Mouse (Mus musculus) hindbrain, embryonic 11.5 days (tissue): ENCODE measurements around the gene Nde1. TPM values are rescaled to one million over a fixed set of nuclear protein-coding genes. Genes with fewer than 3 reads are reported as not detected.
A peak's percentile ranks its signal among the peaks of the same experiment; 100 is the strongest.
"Not testable (repeated sequence)": the region's sequence is repeated elsewhere in the genome, so short reads cannot be mapped to it uniquely, and the experiment has no call there.

ENCODE experiments used
- ATAC-seq: fragments of 200-750 bp; cut with Nextera tagmentation; 2 replicates; pipeline ENCODE4 v1.8.0; 2017; ENCODE audit warnings: mild to moderate bottlenecking, moderate TSS enrichment, moderate library complexity; ENCODE audit not compliant: low FRiP score
- DNase-seq: peaks from one replicate; pipeline ENCODE4 v3.0.0-alpha.2; 2015; ENCODE audit warnings: low spot score
- H3K27ac ChIP-seq: fragments of 300-500 bp; sonication (generic); 2 replicates; pipeline ENCODE4 v1.5.1; 2014; ENCODE audit warnings: mild to moderate bottlenecking, low read depth, low read length
- H3K27me3 ChIP-seq: fragments of 300-500 bp; sonication (generic); 2 replicates; pipeline ENCODE4 v1.6.1; 2014; ENCODE audit warnings: mild to moderate bottlenecking, low read length, moderate library complexity, mixed read lengths; ENCODE audit not compliant: control insufficient read depth, insufficient read depth
- H3K36me3 ChIP-seq: fragments of 300-500 bp; sonication (generic); 2 replicates; pipeline ENCODE4 v1.6.1; 2014; ENCODE audit warnings: mild to moderate bottlenecking, low read length, moderate library complexity, mixed read lengths; ENCODE audit not compliant: control insufficient read depth, insufficient read depth
- H3K4me1 ChIP-seq: fragments of 300-500 bp; sonication (generic); replicated peaks from 2 replicates; pipeline ENCODE4 v1.6.1; 2014; ENCODE audit warnings: low read length, mixed read lengths; ENCODE audit not compliant: control insufficient read depth, insufficient read depth
- H3K4me2 ChIP-seq: fragments of 300-500 bp; sonication (generic); replicated peaks from 2 replicates; pipeline ENCODE4 v1.6.1; 2014; ENCODE audit warnings: mild to moderate bottlenecking, low read depth, low read length
- H3K4me3 ChIP-seq: fragments of 300-500 bp; sonication (generic); 2 replicates; pipeline ENCODE4 v1.5.1; 2014; ENCODE audit warnings: low read depth, low read length
- H3K9ac ChIP-seq: fragments of 300-500 bp; sonication (generic); 2 replicates; pipeline ENCODE4 v1.6.1; 2014; ENCODE audit warnings: low read depth, low read length
- H3K9me3 ChIP-seq: fragments of 300-500 bp; sonication (generic); 2 replicates; pipeline ENCODE4 v1.6.1; 2016; ENCODE audit warnings: low read length; ENCODE audit not compliant: control insufficient read depth
- WGBS: fragments of 180-500 bp; shearing (Covaris S2); extraction: QIAGEN DNeasy Blood & Tissue Kit; methylation state at CpG from one replicate; pipeline ENCODE4 v1.1.7; 2014; 5-methylcytosine and 5-hydroxymethylcytosine counted together
- polyA plus RNA-seq: library from polyadenylated mRNA; unstranded; fragments of >200 nt; fragmentation: Nextera tagmentation; extraction: Ambion mirVana; gene quantifications from 2 replicates; pipeline ENCODE4 v1.2.1, GENCODE M21; 2014

Nde1 gene
- polyA plus RNA-seq, 1 experiment from 2014 or later, result 144 TPM

GRCm38 (mm10) chr16:14155638-14156037 is 7.4 kb upstream of the Nde1 start:
- 55% methylated on average over 1 of the region's 2 CpGs for WGBS
- H3K4me3 ChIP-seq, result not testable (repeated sequence)

GRCm38 (mm10) chr16:14156312-14156711 is 6.8 kb upstream of the Nde1 start:
- Histone ChIP-seq H3K4me1 (no peaks in the 10 kb centered on the region), H3K36me3 (no peaks in the 10 kb centered on the region; the same call in 1 of the 2 replicates), H3K9me3 (no peaks in the 10 kb centered on the region), H3K4me2 (no peak overlapping the region), H3K4me3 (no peak overlapping the region), H3K27ac (no peak overlapping the region), H3K27me3 (no peaks in the 10 kb centered on the region), H3K9ac (no peak overlapping the region)
- ATAC-seq, result no peak
- 96% methylated on average over 5 of the region's 6 CpGs for WGBS
- DNase-seq, result no peak

More at GRCm38 (mm10) chr16:14155638-14156037, 7.4 kb upstream of the Nde1 start:
- not testable (repeated sequence) for ATAC-seq, H3K36me3 ChIP-seq, H3K9ac ChIP-seq, DNase-seq, H3K4me1 ChIP-seq, H3K27ac ChIP-seq, H3K27me3 ChIP-seq, H3K4me2 ChIP-seq, H3K9me3 ChIP-seq

- H3K4me3 ChIP-seq, result peak overlapping the region; percentile 78
- no peaks in the 10 kb centered on the region for H3K36me3 ChIP-seq
- H3K4me1 ChIP-seq, result no peaks in the 10 kb centered on the region
- H3K4me2 ChIP-seq, result peak overlapping the region; percentile 43
- no peaks in the 10 kb centered on the region for H3K9me3 ChIP-seq
- 0 out of 2 replicates have a peak overlapping the region, but pooled peaks have one; percentile 63 for H3K27ac ChIP-seq
- H3K27me3 ChIP-seq, result no peaks in the 10 kb centered on the region
- DNase-seq (no peak), ATAC-seq (no peak)
- peak overlapping the region; percentile 83 for H3K9ac ChIP-seq
- WGBS, result 10% methylated on average over 7 of the region's 7 CpGs
These were observed 4.5 kb upstream of the Nde1 start for GRCm38 (mm10) chr16:14158536-14158935.

GRCm38 (mm10) chr16:14158936-14159745 is 3.9 kb upstream of the Nde1 start:
- no peaks in the 10 kb centered on the region for H3K27me3 ChIP-seq
- ATAC-seq (peak; percentile 94), DNase-seq (peak; percentile 99)
- H3K9me3 ChIP-seq, result no peaks in the 10 kb centered on the region
- H3K4me3 ChIP-seq, result peak overlapping the region; percentile 78
- H3K4me1 ChIP-seq, result no peaks in the 10 kb centered on the region
- H3K4me2 ChIP-seq, result peak overlapping the region; percentile 43
- H3K9ac ChIP-seq, result peak overlapping the region; percentile 83
- H3K36me3 ChIP-seq, result no peaks in the 10 kb centered on the region
- H3K27ac ChIP-seq, result peak overlapping the region; percentile 73
- under 1% methylated on average over 42 of the region's 58 CpGs for WGBS

GRCm38 (mm10) chr16:14159746-14160131 is 3.3 kb upstream of the Nde1 start:
- DNase-seq (peak; percentile 81), ATAC-seq (peak; percentile 16; the same call in 1 of the 2 replicates)
- 0% methylated on average over 10 of the region's 10 CpGs for WGBS

GRCm38 (mm10) chr16:14160941-14161340 is 2.1 kb upstream of the Nde1 start:
- no peak overlapping the region for H3K4me2 ChIP-seq
- H3K4me3 ChIP-seq, result no peak overlapping the region
- no peaks in the 10 kb centered on the region for H3K27me3 ChIP-seq
- H3K9me3 ChIP-seq, result no peaks in the 10 kb centered on the region
- H3K27ac ChIP-seq, result no peak overlapping the region
- WGBS, result 86% methylated on average over 1 of the region's 1 CpGs
- ATAC-seq (no peak), DNase-seq (no peak)
- H3K4me1 ChIP-seq, result no peaks in the 10 kb centered on the region
- H3K36me3 ChIP-seq, result no peaks in the 10 kb centered on the region
- H3K9ac ChIP-seq, result no peak overlapping the region

More at GRCm38 (mm10) chr16:14159746-14160131, 3.3 kb upstream of the Nde1 start:
- peak overlapping the region; percentile 45 for H3K9ac ChIP-seq
- H3K27me3 ChIP-seq, result no peaks in the 10 kb centered on the region
- peak overlapping the region; percentile 73 for H3K27ac ChIP-seq
- peak overlapping the region; percentile 24 for H3K4me2 ChIP-seq
- H3K36me3 ChIP-seq, result no peaks in the 10 kb centered on the region
- H3K4me3 ChIP-seq, result peak overlapping the region; percentile 32
- no peaks in the 10 kb centered on the region for H3K9me3 ChIP-seq
- no peaks in the 10 kb centered on the region for H3K4me1 ChIP-seq

- H3K4me2 ChIP-seq, result peak overlapping the region; percentile 65
- H3K27ac ChIP-seq, result peak overlapping the region; percentile 42; the same call in 1 of the 2 replicates
- ATAC-seq (no peak), DNase-seq (peak; percentile 35)
- peak overlapping the region; percentile 91 for H3K9ac ChIP-seq
- no peaks in the 10 kb centered on the region for H3K4me1 ChIP-seq
- H3K9me3 ChIP-seq, result no peaks in the 10 kb centered on the region
- WGBS, result 2% methylated on average over 10 of the region's 10 CpGs
- H3K27me3 ChIP-seq, result no peaks in the 10 kb centered on the region
- H3K36me3 ChIP-seq, result 0 out of 2 replicates have a peak, but pooled peaks cover 2% of the 10 kb centered on the region
- peak overlapping the region; percentile 80 for H3K4me3 ChIP-seq
These were observed 656 bp downstream of the Nde1 start for GRCm38 (mm10) chr16:14163731-14164130.

- H3K9me3 ChIP-seq, result no peaks in the 10 kb centered on the region
- ATAC-seq, result no peak
- no peak overlapping the region for H3K9ac ChIP-seq
- H3K4me2 ChIP-seq, result no peak overlapping the region
- H3K4me1 ChIP-seq, result no peaks in the 10 kb centered on the region
- 94% methylated on average over 4 of the region's 4 CpGs for WGBS
- DNase-seq, result no peak
- H3K27ac ChIP-seq, result no peak overlapping the region
- H3K4me3 ChIP-seq, result no peak overlapping the region
- H3K36me3 ChIP-seq, result peaks cover 9% of the 10 kb centered on the region; the same call in 1 of the 2 replicates
- H3K27me3 ChIP-seq, result no peaks in the 10 kb centered on the region
These were observed 3.4 kb downstream of the Nde1 start for GRCm38 (mm10) chr16:14166490-14166889.

- Histone ChIP-seq H3K4me1 (no peaks in the 10 kb centered on the region), H3K27ac (no peak overlapping the region), H3K4me2 (no peak overlapping the region), H3K4me3 (no peak overlapping the region), H3K27me3 (no peaks in the 10 kb centered on the region), H3K9ac (no peak overlapping the region), H3K9me3 (no peaks in the 10 kb centered on the region), H3K36me3 (peaks cover 15% of the 10 kb centered on the region; the same call in 1 of the 2 replicates)
- ATAC-seq (no peak), DNase-seq (no peak)
- 96% methylated on average over 1 of the region's 1 CpGs for WGBS
These were observed 6.6 kb downstream of the Nde1 start for GRCm38 (mm10) chr16:14169706-14170105.
